Mouse (Mus musculus) neural tube, embryonic 12.5 days (tissue): Measurements from ENCODE around the gene Ephb6. TPM values are rescaled to one million over a fixed set of nuclear protein-coding genes. Genes with fewer than 3 reads are reported as not detected.
"Not testable (repeated sequence)": the region's sequence is repeated elsewhere in the genome, so short reads cannot be mapped to it uniquely, and the experiment has no call there.

Source experiments
- ATAC-seq: fragments of 200-750 bp; cut with Nextera tagmentation; 2 replicates; pipeline ENCODE4 v1.8.0; 2017; ENCODE audit warnings: low read depth, mild to moderate bottlenecking, moderate TSS enrichment, moderate library complexity; ENCODE audit not compliant: low FRiP score
- H3K27ac ChIP-seq: fragments of 300-500 bp; sonication (generic); 2 replicates; pipeline ENCODE4 v1.5.1; 2016
- H3K27me3 ChIP-seq: fragments of 300-500 bp; sonication (generic); replicated peaks from 2 replicates; pipeline ENCODE4 v1.6.1; 2016; ENCODE audit warnings: mild to moderate bottlenecking
- H3K36me3 ChIP-seq: fragments of 300-500 bp; sonication (generic); 2 replicates; pipeline ENCODE4 v1.6.1; 2016; ENCODE audit warnings: mild to moderate bottlenecking
- H3K4me1 ChIP-seq: fragments of 300-500 bp; sonication (generic); 2 replicates; pipeline ENCODE4 v1.6.1; 2016
- H3K4me2 ChIP-seq: fragments of 300-500 bp; sonication (generic); replicated peaks from 2 replicates; pipeline ENCODE4 v1.6.1; 2016; ENCODE audit warnings: mild to moderate bottlenecking
- H3K4me3 ChIP-seq: fragments of 300-500 bp; sonication (generic); 2 replicates; pipeline ENCODE4 v1.5.1; 2016
- H3K9ac ChIP-seq: fragments of 300-500 bp; sonication (generic); 2 replicates; pipeline ENCODE4 v1.6.1; 2016; ENCODE audit warnings: mild to moderate bottlenecking
- H3K9me3 ChIP-seq: fragments of 300-500 bp; sonication (generic); 2 replicates; pipeline ENCODE4 v1.6.1; 2016; ENCODE audit warnings: mild to moderate bottlenecking
- WGBS: fragments of 180-500 bp; shearing (Covaris S2); methylation state at CpG from one replicate; pipeline ENCODE4 v1.1.7; 2016; 5-methylcytosine and 5-hydroxymethylcytosine counted together
- polyA plus RNA-seq: library from polyadenylated mRNA; unstranded; fragments of >200 nt; fragmentation: Nextera tagmentation; extraction: Ambion mirVana; gene quantifications from 2 replicates; pipeline ENCODE4 v1.2.1, GENCODE M21; 2016

Gene Ephb6
- polyA plus RNA-seq = 22.7 and 23.6 TPM in 2 replicates

DNA sequence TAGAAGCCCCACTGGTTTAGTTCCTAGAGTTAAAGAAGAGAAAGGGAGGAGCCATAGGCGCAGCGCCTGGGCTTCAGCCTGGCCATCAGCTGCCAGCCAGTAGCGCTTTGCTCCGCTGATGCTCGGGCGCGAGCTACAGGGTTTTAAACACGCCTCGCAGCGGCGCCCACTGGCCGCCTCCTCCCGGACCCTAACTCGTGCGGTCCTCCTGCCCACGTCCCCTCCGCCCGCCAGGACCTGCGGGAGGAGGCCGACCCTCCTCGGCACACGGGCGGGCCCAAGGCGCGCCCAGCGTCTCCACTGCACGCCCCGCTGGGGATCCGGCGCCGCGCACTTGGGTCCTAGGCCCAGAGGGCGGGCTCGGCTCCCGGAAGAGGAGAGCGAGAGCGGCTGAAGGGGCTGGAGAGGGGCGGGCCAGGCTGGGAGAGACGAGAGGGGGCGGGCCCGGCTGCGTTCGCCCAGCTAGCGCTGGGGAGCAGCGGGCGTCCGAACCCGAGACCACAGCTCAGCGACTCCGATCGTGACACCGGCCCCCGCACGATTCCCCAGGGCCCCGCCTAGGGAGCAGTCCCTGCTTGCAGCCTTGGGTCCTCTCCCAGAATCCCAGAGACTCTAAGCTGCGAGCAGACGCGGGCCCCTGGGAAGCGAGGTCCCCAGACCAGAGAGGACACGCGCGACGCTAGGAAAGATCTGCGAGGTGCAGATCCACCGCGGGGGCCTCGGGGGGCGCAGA lies at the start of gene Ephb6:
TSS of gene Ephb6 (plus strand) at position 422 of the 733 bp plus-strand sequence.
- Histone ChIP-seq H3K9ac (peak within 1 kb of the TSS; percentile 77), H3K4me1 (peaks cover 6% of the 10 kb centered on the region; the same call in 1 of the 2 replicates), H3K36me3 (no peaks in the 10 kb centered on the region), H3K27me3 (no peaks in the 10 kb centered on the region), H3K4me3 (peak within 1 kb of the TSS; percentile 65), H3K27ac (peak within 1 kb of the TSS; percentile 66; the same call in 1 of the 2 replicates), H3K9me3 (no peaks in the 10 kb centered on the region), H3K4me2 (peak within 1 kb of the TSS; percentile 86)
- peak; percentile 94 for ATAC-seq
- under 1% methylated on average over 64 of the region's 68 CpGs for WGBS

DNA sequence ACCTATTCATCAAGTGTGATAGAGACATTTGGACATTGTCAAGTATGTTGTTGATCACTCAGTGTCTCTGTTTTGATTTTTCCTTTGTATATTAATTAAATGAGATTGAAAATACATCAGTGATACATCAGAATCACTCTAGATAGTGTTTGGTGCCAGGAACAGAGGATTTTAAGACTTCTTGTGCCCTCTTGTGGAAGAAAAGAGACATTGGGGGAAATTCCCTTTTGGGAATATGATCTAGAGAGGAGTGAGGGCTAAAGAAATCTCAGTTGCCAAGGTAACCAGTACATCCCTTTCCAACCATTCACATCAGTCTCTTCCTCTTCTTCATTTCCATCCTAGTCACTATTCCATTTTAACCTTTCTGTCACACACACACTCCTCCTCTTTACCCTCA lies 48.9 kb upstream of the Ephb6 start:
- Histone ChIP-seq H3K27me3 (no peaks in the 10 kb centered on the region), H3K4me2 (no peak overlapping the region), H3K4me1 (no peaks in the 10 kb centered on the region), H3K27ac (no peak overlapping the region), H3K4me3 (no peak overlapping the region), H3K9ac (no peak overlapping the region), H3K36me3 (no peaks in the 10 kb centered on the region), H3K9me3 (no peaks in the 10 kb centered on the region)
- no peak for ATAC-seq

DNA sequence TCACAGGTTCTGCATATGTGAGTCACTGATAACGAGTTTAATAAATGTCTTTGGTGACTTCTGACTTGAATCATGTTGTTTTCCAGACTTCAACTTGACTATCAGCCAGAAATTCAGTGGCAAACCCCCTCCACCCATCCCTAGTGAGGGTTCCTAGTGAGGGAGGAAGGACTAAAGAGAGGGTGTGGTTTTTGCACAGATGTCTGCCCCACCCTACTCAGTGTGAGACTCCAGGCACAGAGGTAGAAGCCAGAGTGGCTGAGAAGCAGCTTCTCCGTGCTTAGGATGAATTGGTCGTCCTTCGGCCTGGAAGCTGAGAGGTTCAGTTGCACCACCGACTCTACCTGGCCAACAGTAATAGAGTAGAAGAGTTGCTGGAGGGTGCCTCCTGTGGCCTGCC lies 47.8 kb upstream of the Ephb6 start:
- Histone ChIP-seq H3K9me3 (no peaks in the 10 kb centered on the region), H3K36me3 (no peaks in the 10 kb centered on the region), H3K27ac (no peak overlapping the region), H3K27me3 (no peaks in the 10 kb centered on the region), H3K4me2 (no peak overlapping the region), H3K4me3 (no peak overlapping the region), H3K4me1 (no peaks in the 10 kb centered on the region), H3K9ac (no peak overlapping the region)
- ATAC-seq = no peak
- WGBS = 87% methylated on average over 5 of the region's 5 CpGs

DNA sequence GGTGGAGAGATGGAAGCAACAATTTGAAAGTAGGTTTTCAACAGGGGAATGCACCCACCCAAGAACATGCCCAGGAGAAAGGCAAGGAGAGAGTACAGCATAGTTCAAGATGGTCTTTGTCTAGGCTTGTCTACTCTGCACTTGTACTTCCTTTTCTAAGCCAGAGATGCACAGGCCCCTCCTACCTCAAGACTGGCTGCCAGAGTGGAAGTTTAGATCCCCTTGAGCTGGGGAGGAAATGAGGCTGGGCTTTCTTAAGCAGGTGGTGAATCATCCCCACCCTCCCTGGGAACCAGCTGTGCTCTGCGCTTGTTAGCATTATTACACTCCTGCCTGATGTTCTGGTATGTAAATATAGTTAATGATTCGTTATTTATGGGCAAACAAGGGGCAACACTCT lies 47.0 kb upstream of the Ephb6 start:
- Histone ChIP-seq H3K27ac (no peak overlapping the region), H3K27me3 (no peaks in the 10 kb centered on the region), H3K9ac (no peak overlapping the region), H3K4me3 (no peak overlapping the region), H3K36me3 (no peaks in the 10 kb centered on the region), H3K4me1 (no peaks in the 10 kb centered on the region), H3K9me3 (no peaks in the 10 kb centered on the region), H3K4me2 (no peak overlapping the region)
- 41% methylated on average over 2 of the region's 2 CpGs for WGBS
- ATAC-seq = no peak

DNA sequence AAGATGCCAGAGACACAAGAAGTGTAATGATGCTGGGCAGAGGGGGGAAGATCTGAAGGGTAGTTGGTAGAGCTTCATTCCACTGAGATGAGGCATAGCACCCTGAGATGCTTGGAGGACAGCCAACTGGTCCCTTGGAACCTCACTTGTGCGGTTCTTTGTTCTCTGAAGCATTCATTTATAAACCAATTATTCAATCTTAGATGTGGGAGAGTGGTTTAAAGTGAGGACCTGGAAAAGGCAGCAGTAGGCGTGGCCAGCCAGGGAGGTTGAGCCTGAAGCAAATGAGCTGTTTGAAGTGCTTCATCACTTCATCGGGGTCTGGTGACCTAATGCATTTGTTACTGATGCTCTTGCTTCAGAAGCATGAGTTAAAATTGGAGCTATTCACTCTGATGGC lies 46.0 kb upstream of the Ephb6 start:
- no peaks in the 10 kb centered on the region for H3K9me3 ChIP-seq
- no peak overlapping the region for H3K4me3 ChIP-seq
- whole genome bisulfite sequencing = 60% methylated on average over 3 of the region's 3 CpGs
- no peak overlapping the region for H3K4me2 ChIP-seq
- no peaks in the 10 kb centered on the region for H3K27me3 ChIP-seq
- no peaks in the 10 kb centered on the region for H3K4me1 ChIP-seq
- H3K36me3 ChIP-seq = no peaks in the 10 kb centered on the region
- no peak overlapping the region for H3K27ac ChIP-seq
- no peak overlapping the region for H3K9ac ChIP-seq
- no peak for ATAC-seq

DNA sequence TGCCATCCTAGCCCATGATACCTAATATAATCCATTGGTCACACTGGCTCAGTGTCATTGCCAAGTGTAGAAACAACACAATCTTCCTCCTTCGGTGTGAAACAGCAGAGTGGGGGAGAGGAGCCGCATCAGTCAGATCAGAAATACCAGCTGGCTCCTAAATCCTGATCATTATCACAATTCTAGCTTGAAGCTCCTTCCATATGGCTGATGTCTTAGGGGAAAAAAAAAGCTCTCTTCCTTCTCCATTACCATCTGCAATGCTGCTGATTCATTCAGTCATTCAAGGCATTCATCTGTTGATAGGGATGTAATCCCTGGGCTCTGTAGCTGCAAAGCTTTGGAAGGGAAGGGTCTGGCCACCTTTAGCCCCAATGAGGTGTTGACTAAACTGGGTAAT lies 45.0 kb upstream of the Ephb6 start:
- 81% methylated on average over 2 of the region's 2 CpGs for WGBS
- Histone ChIP-seq H3K27ac (no peak overlapping the region), H3K9me3 (no peaks in the 10 kb centered on the region), H3K36me3 (no peaks in the 10 kb centered on the region), H3K4me1 (no peaks in the 10 kb centered on the region), H3K9ac (no peak overlapping the region), H3K4me3 (no peak overlapping the region), H3K4me2 (no peak overlapping the region), H3K27me3 (no peaks in the 10 kb centered on the region)
- no peak for ATAC-seq

DNA sequence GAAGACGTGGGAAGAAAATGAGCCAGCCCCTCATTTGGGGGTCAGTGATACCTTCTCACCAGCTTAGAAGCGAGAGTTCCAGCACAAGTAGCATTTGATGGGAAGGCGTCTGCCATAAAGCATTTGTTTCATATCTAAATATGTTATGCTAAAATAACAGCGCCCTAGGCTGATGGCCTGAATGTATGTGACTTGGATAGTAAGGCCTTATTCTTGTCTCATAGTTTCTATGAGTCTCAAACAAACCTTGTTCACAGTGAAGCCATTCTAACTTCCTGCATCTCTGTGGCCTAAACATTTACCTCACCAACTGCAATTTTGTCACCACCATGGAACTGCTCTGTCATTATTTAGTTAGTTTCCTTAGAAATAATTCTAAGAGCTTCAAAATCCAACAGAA lies 42.7 kb upstream of the Ephb6 start:
- 87% methylated on average over 4 of the region's 4 CpGs for WGBS
- Histone ChIP-seq H3K4me2 (0 out of 2 replicates have a peak overlapping the region, but pooled peaks have one; percentile 6), H3K27me3 (no peaks in the 10 kb centered on the region), H3K9me3 (no peaks in the 10 kb centered on the region), H3K27ac (no peak overlapping the region), H3K9ac (no peak overlapping the region), H3K4me3 (no peak overlapping the region), H3K36me3 (no peaks in the 10 kb centered on the region), H3K4me1 (no peaks in the 10 kb centered on the region)
- ATAC-seq = no peak

DNA sequence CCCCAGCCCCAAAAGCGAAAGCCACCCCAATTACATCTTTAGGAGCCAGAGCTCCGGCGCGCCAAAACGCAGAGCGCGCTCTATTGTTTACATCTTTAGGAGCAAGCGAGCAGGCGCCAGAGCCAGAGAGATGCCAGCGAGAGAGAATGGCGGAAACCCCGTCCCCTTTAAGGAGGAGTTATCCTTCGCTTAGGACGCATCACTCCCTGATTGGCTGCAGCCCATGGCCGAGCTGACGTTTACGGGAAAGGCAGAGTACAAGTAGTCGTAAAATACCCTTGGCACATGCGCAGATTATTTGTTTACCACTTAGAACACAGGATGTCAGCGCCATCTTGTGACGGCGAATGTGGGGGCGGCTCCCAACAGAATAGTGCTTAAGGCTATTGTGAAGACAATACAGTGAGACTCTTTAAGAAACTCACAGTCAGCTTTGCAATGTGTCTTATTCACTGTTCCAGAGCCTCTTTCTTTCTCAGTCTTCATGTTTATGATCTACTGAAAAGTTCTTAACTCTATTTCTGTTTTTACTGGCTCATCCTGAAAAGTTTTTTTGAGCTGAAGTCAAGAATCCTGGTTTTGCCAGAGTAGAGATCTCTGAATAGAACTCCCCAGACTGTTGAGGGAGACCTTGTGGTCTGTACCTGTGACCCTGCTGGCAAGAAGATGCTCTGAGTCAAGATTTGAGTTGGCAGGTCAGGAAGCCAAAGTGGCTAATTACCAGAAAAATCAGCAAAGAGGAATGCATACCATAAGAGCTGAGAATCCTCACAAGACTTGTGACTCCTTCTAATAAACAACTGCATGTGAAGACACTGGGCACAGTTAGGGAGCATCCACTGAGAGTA lies 42.0 kb upstream of the Ephb6 start:
- H3K36me3 ChIP-seq, H3K27me3 ChIP-seq, H3K9ac ChIP-seq, H3K4me1 ChIP-seq, H3K9me3 ChIP-seq, H3K4me2 ChIP-seq, H3K27ac ChIP-seq, H3K4me3 ChIP-seq: not testable (repeated sequence)
- ATAC-seq = peak; percentile 81
- 64% methylated on average over 5 of the region's 23 CpGs for WGBS

DNA sequence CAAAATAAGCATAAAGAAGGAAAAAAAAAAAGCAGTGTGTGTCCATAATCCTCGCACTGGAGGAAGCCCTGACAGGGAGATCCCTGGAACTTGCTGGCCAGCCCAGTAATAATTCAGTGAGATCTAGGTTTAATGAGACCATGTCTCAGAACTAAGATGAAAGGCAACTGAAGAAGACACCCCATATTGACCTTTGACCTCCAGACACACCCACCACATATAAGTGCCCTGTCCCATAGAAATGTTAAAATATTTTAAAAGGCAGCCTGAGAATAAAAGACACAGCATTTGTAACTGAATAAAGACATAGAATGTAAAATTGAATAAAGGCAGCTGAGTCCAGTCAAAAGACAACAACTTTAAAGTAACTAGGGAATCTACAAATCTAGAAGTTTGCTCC lies 40.0 kb upstream of the Ephb6 start:
- Histone ChIP-seq H3K4me2 (no peak overlapping the region), H3K27me3 (no peaks in the 10 kb centered on the region), H3K4me1 (no peaks in the 10 kb centered on the region), H3K36me3 (no peaks in the 10 kb centered on the region), H3K27ac (no peak overlapping the region), H3K4me3 (no peak overlapping the region), H3K9me3 (no peaks in the 10 kb centered on the region), H3K9ac (no peak overlapping the region)
- WGBS = 39% methylated on average over 1 of the region's 1 CpGs
- ATAC-seq = no peak

DNA sequence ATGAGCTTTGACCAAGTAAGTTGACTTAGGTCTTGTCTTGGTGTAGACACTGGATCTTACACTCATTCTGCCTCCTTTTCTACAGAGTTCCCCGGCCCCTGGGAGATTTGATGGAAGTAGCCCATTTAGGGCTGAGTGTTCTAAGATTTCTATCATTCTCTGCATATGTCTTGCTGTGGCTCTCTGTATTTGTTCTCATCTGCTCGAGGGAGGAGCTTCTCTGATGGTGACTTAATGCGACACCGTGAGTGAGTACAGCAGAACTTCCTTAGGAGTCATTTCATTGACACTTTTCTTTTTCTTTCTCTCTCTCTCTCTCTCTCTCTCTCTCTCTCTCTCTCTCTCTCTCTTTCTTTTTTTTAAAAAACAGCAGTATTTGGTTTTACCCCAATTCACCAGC lies 38.3 kb upstream of the Ephb6 start:
- Histone ChIP-seq H3K27me3 (no peaks in the 10 kb centered on the region), H3K9ac (no peak overlapping the region), H3K4me2 (no peak overlapping the region), H3K4me3 (no peak overlapping the region), H3K27ac (no peak overlapping the region), H3K4me1 (no peaks in the 10 kb centered on the region), H3K9me3 (no peaks in the 10 kb centered on the region), H3K36me3 (no peaks in the 10 kb centered on the region)
- ATAC-seq = no peak
- WGBS = 88% methylated on average over 4 of the region's 4 CpGs

DNA sequence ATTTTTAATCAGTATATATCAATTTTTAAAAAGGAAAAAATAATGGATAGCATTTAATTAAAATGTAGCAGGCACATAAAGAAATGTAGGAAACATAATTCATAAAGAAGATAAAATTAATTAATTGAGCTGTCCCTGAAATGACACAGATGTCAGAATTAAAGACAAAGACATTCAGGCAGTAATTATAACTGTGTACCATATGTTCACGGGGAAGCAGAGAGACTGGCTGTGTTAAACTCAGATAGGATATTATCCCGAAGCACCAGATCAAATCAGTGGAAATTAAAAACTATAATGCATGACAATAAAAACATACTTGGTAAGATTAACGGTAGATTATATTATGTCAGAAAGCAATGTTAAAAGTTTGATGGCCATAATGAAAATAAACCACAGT lies 36.2 kb upstream of the Ephb6 start:
- no peaks in the 10 kb centered on the region for H3K36me3 ChIP-seq
- H3K9ac ChIP-seq = no peak overlapping the region
- H3K9me3 ChIP-seq = no peaks in the 10 kb centered on the region
- WGBS = 78% methylated on average over 3 of the region's 3 CpGs
- H3K4me3 ChIP-seq = no peak overlapping the region
- H3K27ac ChIP-seq = no peak overlapping the region
- no peaks in the 10 kb centered on the region for H3K4me1 ChIP-seq
- ATAC-seq = no peak
- no peak overlapping the region for H3K4me2 ChIP-seq
- no peaks in the 10 kb centered on the region for H3K27me3 ChIP-seq

DNA sequence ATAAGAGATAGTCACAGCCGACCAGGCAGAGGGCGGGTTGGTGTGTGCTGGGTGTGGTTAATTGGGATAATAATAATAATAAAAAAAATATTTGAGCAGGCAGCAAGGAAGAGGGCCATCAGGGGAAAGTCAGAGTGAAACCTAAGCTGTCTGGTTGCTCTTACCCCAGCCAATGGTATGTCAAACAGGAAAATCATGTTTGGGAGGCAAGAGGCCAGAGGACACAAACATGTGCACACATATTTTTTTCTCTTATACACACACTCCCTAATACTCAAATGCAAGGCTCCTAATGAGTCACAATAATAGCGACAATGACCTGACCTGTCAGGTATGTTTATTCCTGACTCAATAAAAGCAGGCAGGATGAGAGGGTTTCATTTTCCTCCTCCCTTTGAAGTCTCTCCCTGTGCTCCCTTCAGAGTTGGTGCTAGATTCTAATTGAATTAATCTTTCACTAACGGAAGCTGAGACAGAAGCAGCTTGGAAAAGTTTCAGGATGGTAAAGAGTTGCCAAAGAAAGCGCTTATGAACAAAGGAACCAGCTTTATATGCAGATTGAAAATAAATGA lies 28.7 kb upstream of the Ephb6 start:
- Histone ChIP-seq H3K4me1 (no peaks in the 10 kb centered on the region), H3K27me3 (no peaks in the 10 kb centered on the region), H3K27ac (no peak overlapping the region), H3K4me3 (no peak overlapping the region), H3K9ac (no peak overlapping the region), H3K36me3 (no peaks in the 10 kb centered on the region), H3K4me2 (no peak overlapping the region), H3K9me3 (no peaks in the 10 kb centered on the region)
- ATAC-seq = no peak
- whole genome bisulfite sequencing = 75% methylated on average over 5 of the region's 5 CpGs
